Mouse (Mus musculus): ENCODE measurements around the gene Chrm5. TPM values are rescaled to one million over a fixed set of nuclear protein-coding genes. Genes with fewer than 3 reads are reported as not detected.
A peak's percentile ranks its signal among the peaks of the same experiment; 100 is the strongest.
"Not testable (repeated sequence)": the region's sequence is repeated elsewhere in the genome, so short reads cannot be mapped to it uniquely, and the experiment has no call there.

The Chrm5 gene
- polyA plus RNA-seq, 2 experiments from 2014 or later: not detected

DNA sequence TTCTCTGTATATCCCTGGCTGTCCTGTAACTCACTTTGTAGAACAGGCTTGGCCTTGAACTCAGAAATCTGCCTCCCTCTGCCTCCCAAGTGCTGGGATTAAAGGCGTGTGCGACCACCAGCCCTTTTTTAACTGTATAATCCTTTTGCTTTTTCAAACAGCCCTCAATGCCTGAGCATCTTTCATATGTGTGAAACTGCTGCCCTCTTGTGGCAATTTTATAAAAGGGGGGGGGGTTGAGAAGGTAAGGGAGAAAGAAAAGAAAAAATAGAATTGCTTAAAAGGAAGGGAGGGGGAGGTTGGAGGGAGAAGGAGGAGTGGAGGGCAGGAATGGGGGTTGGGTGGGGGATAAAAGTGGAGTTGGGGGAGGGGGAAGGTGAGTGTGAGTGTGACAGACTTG is 995 bp upstream of the Chrm5 start:
- ATAC-seq: peak; percentile 80

DNA sequence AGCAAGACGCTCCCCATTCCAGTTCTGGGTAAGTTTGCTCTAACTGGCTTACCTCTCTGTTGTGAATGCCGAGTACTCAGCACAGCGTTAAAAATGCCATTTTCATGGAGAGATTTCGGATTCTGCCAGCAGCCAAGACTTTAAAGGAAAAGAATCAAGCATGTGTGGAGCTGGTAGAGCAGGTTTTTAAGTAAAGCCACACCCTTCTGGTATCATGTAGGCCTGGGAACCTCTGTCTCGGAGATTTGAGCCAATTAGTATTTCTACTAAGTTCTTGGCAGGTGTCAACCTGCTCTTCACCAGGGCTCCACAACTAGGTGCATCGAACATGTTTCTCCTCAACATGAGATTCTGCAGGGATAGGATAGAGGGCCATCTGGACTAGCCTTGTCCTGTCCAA is 4.0 kb downstream of the Chrm5 start:
- no peak for ATAC-seq

DNA sequence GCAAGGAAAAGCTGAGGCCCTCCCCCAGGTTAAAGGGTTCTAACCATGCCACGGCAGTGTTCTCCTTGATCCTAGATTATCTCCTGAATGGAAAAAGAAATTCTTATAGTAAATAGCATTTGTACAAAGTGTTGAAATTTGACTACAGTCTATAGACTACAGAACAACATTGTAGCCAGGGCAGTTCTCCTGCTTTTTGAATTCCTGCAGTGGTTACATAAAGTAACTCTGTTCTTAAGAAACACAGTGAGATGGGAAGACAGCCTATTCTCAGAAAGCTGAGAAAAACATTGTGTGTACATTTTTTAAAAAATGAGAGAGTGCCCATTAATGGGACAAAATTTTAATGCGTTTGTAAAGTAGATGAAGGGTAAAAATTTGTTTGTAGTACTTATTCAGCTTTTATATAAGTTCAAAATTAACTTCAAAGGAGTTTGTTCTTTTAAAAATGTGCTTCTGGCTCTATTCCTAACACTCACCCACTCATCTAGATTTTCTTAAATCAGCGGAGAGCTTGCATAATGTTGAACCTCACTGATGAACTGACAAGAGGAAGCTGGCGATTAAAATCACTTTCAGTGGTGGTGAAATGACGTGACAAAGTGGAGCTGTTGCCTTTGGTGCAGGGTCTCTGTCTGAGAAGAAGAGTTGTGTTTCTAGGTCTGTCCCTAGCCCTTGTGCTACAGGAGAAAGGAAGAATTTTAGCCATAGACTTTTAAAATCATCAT is 5.4 kb downstream of the Chrm5 start:
- no peak for ATAC-seq

DNA sequence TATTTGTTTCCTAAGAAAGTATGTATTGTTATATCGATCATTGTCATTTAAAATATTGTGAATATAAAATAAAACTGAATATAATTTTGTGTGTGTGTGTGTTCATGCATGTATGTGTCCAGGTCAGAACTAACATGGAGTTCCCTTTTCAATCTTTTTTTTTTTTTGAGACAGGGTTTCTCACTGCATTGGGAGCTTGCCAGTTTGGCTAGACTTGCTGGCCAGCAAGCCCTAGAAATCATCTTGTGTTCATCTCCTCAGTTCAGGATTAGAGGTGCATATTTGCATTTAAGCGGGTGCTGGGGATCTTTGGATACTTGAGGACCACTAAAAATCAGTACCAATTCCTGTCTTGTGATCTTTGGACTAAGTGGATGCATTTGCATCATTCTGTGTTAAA is 8.5 kb downstream of the Chrm5 start:
- ATAC-seq: no peak

DNA sequence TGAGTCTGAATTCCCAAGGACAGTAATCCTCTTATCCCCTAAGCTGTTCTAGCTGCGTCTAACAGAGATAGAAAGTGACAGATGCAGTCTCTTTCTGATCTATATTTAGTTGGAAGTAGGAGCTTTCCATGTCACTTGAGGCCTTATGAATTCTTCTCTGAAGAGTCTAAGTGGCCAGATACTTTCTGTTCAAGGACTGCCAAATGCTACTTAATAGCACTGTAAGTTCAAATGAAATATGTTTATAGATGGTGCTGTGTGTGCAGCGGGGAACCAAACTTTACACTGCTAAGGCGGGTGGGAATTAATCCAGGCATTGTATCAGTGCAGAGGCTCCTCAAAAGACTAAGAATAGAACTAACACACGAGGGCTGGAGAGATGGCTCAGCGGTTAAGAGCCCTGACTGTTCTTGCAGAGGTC is 9.6 kb downstream of the Chrm5 start:
- no peak for ATAC-seq

DNA sequence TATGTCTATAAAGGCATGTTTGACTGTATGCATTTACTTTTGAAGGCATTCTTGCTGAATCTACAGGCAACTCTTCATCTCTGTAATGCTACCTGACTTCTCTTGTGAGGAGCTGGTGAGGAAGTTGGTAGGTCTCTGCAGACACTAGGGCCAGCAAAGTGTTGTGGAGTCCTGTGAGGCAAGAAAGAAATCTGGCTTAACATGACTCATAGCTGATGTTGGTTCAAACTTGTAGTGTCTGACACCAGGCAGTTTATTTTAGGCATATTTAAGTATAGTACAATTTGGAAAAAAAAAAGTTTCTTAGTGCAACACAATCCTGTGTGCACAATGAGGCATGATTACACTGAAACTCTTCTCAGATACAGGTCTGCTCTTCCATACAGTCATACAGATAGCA is 11.0 kb downstream of the Chrm5 start:
- ATAC-seq: no peak

DNA sequence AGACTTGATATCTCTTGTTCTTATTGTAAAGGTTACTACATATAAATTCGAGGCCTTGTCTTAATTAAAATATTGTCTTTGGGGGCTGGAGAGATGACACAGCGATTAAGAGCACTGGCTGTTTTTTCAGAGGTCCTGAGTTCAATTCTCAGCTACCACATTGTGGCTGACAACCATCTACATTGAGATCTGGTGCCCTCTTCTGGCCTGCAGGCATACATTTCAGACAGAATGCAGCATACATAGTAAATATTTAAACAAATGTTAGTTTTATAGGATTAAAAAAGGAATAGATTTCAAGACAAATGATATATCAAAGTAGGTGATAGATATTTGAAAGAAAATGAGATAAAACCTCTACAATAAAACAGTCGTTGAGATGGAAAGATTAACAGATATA is 20.0 kb downstream of the Chrm5 start:
- ATAC-seq: no peak

DNA sequence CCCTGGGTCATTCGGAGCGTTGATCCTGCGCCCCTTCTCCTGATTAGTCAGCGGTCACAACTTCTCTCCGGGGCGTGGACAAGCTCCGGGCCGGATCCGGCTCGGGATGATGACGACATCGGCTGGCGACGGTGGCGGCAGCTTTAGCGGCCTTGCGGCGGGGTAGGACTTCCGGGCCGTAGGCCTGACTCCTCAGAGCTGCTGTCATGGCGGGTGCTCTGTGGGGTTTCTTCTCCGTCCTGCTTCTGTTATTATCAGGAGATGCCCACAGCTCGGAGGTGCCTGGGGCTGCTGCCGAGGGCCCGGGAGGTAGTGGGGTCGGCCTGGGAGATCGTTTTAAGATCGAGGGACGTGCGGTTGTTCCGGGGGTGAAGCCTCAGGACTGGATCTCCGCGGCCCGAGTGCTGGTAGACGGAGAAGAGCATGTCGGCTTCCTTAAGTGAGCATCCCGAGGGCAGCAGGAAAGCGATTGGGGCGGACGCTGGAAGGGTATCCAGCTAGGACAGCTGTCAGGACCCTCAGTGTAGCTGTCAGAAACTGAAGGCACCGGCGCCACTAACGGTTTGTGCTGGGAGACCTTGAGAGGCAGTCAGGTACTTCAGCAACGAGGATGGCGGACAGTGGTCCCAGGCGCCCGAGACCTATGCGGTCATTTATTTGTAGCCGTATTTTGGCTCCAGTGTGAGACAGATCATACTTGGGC is 25.6 kb downstream of the Chrm5 start, which contains the start of gene Emc7:
Gene Emc7, plus strand, starts transcription at position 136 of the 703 bp plus-strand sequence.
- peak; percentile 96 for ATAC-seq

DNA sequence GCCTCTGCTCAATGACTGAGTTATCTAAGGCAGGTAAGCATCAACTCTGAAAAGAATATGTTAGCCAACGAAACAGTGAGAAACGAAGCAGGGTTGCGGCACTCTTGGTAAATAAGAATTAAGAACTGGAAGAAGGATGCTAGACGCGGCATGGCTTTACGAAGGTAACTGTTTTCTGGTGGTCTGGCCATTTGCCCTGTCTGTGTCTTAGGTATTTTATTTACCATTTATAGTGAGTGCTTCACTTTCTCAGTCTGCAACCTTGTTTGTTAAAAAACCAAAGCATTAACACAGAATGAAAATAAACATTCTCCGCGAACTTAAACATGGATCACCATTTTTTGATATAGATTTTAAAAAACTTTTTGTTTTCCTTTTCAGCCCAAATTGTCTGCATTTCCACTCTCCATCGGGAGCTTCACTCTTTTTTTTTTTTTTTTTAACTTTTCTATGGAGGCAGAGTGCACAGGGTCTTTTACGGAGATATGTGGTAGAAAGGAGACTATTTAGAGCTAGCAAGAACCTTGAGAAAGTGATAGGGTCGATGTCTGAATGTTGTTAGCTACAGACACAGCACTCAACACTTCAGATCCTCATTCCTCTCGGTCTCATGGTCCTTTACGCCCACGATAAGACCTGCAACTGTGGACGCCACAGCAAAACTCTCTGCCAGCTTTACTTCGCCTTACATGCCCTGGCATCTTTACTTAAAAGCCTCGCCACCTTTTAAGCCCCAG is 26.3 kb downstream of the Chrm5 start:
- ATAC-seq: no peak

DNA sequence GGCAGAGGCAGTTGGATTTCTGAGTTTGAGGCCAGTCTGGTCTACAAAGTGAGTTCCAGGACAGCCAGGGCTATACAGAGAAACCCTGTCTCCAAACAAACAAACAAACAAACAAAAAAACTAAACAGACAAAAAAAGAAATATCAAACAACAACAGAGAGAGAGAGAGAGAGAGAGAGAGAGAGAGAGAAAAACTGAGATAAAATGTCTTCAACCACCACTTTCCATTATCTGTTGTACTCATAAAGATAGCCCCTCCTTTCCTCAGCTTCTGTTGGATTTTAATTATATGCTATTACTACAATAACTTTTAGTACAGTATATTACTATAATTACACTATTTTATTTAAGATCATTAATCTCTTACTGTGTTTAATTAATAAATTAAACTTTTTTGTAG is 28.1 kb downstream of the Chrm5 start:
- ATAC-seq: not testable (repeated sequence)

DNA sequence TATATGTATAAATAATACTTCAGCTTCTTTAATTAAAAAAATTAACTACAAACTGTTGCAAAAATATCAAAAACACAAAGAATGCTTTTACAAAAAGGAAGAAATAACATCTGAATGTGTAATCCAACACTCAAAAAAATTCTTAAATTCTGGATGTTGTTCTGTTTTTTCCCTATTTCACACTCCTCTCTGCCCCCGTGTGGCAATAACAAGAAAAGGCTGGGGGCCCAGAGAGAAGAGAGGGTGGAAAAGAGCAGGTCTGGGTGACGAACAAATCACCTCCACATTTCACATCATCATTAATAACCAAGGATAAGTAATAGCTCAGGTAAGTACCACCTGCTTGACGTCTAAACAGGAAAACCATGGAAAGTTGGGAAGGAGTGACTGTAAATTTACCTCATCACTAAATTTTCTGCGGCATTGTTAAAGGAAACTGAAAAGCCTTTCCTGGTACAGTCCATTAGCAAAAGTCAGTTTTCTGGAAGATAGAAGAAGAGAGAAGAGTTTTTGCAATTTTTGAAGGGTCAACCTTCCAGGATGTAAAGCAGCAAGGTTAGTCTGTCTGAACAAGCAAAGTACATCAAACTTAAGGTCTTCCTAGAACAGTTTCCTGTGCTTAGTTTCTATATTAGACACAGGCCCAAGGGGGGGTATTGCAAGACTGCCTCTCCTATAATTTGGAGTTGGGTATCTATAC is 30.8 kb downstream of the Chrm5 start:
- ATAC-seq: peak; percentile 66

DNA sequence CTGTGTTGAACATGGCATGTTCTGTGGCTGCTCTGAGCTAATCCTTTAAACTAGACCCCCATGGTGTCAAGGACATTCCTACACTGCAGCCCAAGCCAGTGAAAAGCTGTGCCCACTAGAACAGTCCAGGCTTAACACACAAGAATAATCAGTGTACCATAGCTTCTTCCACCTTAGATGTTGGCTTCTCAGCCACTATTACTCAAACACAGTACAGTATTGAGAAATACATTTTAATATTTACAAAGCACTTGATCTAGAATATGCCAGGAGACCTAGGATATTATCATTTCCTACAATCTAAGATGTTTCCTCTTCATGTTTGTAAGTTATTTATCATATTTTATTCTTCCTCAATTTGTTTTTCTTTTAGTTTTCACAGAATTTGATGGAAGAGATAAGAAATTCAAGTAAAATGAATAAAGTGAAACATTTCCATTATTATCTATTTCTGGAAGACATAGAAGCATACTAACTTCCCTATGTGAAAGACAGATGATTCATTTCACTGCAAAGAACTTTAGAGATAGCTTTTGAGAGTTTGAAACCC is 32.0 kb downstream of the Chrm5 start:
- no peak for ATAC-seq

DNA sequence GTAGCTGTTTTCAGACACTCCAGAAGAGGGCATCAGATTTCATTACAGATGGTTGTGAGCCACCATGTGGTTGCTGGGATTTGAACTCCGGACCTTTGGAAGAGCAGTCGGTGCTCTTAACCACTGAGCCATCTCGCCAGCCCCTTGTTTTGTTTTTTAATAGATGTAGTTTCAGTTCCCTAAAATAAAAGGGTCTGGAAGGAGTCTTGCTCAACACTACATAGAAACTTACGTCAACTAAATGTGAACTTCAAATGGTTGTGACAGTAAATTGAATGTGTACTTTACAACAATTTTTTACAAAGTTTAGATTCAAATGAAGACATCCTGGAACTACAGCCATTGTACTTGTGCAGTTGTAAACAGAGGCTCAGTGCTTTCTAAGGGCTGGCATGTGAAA is 32.5 kb downstream of the Chrm5 start:
- ATAC-seq: not testable (repeated sequence)

DNA sequence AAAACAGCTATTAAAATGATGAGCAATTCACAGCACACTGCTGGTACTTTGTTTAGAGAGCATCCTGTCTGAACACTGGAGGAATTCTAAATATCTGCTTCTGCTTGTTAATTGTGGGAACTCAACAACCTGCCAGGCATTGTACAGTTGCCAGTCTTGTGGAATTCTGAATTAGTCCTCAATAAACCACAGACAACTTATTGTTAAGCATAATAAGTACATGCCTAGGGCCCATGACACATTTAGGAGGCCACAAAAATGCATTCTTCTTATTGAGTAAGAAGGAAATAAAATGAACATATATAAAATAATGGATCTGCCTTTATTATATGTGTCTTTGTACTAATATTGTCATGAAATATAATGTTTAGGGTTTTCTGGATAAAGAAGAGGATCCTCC is 35.1 kb downstream of the Chrm5 start:
- ATAC-seq: no peak

DNA sequence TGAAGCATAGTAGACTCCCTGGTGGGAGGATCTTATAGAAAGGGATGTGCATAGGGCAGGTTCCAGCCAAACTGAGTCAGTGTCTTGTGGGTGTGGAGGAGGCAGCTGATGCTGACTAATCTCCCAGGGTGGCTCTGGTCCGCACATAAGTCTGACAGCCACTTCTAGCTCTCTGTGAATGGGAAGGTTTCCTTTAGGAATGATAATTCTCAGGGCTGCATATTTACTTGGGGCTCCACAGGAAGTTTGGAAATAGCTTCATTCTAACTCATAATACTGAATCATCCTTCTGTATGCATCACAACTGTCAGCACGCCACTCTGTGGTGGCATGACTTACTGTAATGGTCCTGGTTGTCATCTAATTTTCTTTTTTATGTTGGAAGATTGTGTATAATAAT is 37.1 kb downstream of the Chrm5 start:
- ATAC-seq: no peak

DNA sequence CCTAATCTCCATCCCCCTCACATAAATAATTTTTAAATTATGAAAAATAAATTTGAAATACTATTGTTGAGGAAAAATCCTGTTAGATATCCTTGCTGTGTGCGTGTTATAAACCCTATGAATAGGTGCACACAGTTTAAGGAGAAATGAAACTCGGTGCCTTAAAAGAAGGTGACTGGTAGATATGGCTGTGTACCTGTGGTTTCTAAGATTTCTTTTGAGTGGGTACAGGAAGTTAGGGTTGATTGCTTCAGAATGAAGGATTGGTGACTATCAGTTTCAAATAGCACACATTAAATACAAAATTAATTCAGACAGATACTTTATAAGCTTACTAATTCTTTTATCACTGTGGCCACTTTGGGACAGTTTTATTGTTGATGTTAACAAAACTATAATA is 43.0 kb downstream of the Chrm5 start:
- ATAC-seq: no peak

DNA sequence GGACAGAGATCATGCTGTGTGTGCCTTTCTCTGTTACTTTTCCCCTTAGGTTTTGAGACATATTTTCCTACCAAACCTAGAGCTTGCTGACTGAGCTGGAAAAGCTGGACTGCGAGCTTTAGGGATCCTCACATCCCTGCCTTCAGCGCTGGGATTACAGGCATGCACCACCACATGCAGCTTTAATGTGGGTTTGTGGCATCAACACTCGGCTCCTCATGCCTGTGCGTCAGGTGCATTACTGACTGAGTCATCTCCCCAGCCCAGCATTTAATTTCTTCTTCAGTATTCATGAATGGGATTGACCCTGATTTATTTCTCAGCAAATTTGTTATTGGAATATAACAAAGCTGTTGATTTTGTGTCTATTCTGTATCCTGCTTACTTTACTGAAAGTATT is 44.3 kb downstream of the Chrm5 start:
- ATAC-seq: no peak

DNA sequence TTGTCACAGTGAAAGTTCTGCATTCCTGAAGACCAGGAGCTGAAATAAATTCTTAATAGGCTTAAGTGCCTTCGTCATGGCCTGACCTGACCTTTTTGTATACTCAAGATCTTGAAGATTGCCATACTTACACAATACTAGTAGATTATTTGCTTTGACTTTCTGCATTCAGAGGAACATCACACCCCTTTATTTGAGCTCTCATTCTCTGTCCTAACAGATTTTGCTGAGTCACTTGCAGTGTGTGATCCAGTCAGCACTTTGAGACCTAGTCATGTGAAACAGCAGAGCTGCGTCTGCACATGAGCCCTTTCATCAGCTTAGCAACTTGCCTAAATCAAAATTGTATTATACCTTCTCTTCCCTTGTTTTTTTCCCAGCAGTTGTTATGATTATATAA is 47.2 kb downstream of the Chrm5 start:
- no peak for ATAC-seq

DNA sequence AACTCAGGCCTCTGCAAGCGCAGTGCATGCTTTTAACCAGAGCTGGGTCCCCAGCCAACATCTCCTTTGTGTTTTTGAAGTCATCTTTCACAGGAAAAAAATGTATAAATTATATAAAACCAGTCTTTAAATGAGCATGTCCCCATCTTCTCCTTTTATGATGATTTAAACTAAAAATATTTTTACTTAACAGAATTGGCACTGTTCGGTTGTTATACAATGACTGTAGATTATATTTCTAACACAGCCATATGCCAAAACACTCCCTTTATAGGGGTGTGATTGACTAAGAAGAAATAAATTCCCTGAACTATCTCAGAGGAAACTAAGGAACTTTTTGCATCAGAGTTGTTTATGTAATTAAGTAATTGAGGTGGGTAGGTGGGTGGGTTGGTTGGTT is 48.0 kb downstream of the Chrm5 start:
- ATAC-seq: no peak

DNA sequence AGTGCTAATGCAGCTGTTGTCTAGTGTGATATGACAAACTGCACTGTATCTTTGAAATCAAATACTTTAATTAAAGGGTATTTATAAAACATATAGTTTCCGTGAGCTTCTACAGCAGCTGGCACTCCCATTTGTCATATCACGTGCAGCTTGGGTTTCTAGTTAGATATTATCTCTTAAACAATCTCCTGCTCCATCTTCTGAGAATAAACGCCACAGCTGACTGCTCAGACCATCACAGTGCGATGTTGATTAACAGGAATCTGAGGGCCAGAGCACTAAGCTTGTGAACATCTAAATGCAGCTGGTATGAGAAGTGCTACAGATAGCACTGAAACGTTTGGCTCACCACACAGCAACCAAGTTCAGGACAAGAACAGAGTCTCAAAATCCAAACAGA is 50.2 kb downstream of the Chrm5 start:
- no peak for ATAC-seq

DNA sequence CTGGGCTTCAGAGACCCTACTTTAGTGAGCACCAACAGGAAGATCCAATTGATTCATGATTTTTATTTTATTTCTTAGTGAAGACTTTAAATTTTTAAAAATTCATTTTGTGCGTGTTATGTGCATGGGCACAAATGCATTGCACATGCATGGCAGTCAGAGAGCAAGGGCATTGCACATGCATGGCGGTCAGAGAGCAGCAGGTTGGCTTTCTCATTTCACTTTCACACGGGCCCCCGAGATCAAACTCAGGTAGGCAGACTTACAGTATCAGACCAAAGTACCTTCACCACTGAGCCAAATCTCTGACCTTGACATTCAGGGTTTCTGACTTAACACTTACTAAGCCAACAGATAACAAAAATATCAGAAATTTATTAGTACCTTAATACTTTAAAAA is 50.9 kb downstream of the Chrm5 start:
- no peak for ATAC-seq
